Comparison of ENCODE assay signal across 9 mouse cellular contexts in genomic region chr9:110071843-110072242, GRCm38 (mm10). TPM values are rescaled to one million over a fixed set of nuclear protein-coding genes. Genes with fewer than 3 reads are reported as not detected.
A peak's percentile ranks its signal among the peaks of the same experiment; 100 is the strongest.
DNase-seq lines count a peak whose midpoint lies in the region; ATAC-seq and TF ChIP-seq lines count a peak whose summit lies in the region.
"Had no signal": no experiment of that assay in that cellular context is flagged by ENCODE, and none has a peak within 500 bp of the region (broad histone marks: within the 10 kb centered on the region; RNA-seq: fewer than 3 reads in every experiment).

No protein-coding gene starts in this region.

- peaks cover 0 to 3% of the 10 kb centered on the region in 2 experiments; a peak in 1 of 4 replicates for H3K4me1 ChIP-seq in ES-E14 (ENCODE audit: control insufficient read depth in 2 of 2, insufficient read depth in 2 of 2, low read length in 2 of 2, poor library complexity in 1 of 2)
- H3K4me1 ChIP-seq: limb, embryonic 12.5 days had no signal

- in situ Hi-C loops in ES-E14 (cut with MboI; ENCODE audit: low sequenced_read_pairs in 2 of 2, unreplicated experiment in 2 of 2), result loop anchor here in 1 of 2 experiments (10.0 kb wide), 1 partner anchor 177 kb away; no protein-coding TSS in a partner anchor

- no peak overlapping the region for H3K9ac ChIP-seq in ES-E14 (ENCODE audit: insufficient read depth, low read depth, low read length, poor library complexity, severe bottlenecking)
- H3K9ac ChIP-seq: limb, embryonic 12.5 days had no signal

- no peaks in the 10 kb centered on the region for H3K9me3 ChIP-seq in ES-E14 (ENCODE audit: control insufficient read depth, insufficient read depth, low read depth, low read length)
- H3K9me3 ChIP-seq: limb, embryonic 12.5 days had no signal

- intact Hi-C loops in heart, postnatal 14 days (cut with DNase I), result loop anchor here (2.0 kb wide), 1 partner anchor 87 kb away; no protein-coding TSS in a partner anchor

- peak; percentile 60 for DNase-seq in ES-E14 (ENCODE audit: low read depth, low spot score)
- DNase-seq in adrenal gland, postnatal 25 days, result peak; percentile 83
- peak; percentile 71 for DNase-seq in embryo, embryonic 9.5 days (ENCODE audit: extremely low spot score)
- DNase-seq in heart, postnatal 14 days, result peak; percentile 77 to 80
- peak; percentile 77 to 96 for DNase-seq in layer of hippocampus, adult 18-20 months (ENCODE audit: low spot score in 2 of 2)
- peak; percentile 87 for DNase-seq in lung, postnatal 10 days
- DNase-seq in retina, postnatal 1 day, result peak; percentile 83

- no peak overlapping the region for H3K27ac ChIP-seq in ES-E14 (ENCODE audit: insufficient read depth, low read depth, low read length, poor library complexity, severe bottlenecking)
- H3K27ac ChIP-seq: limb, embryonic 12.5 days had no signal

- peaks cover 39% of the 10 kb centered on the region for H3K36me3 ChIP-seq in ES-E14 (ENCODE audit: control insufficient read depth, insufficient read depth, low read length, poor library complexity, severe bottlenecking)

- ATAC-seq in erythroblast, adult 5-6 weeks (replicated peaks; ENCODE audit: low FRiP score, poor library complexity, severe bottlenecking), result no peak

- no peak overlapping the region for H3K4me3 ChIP-seq in ES-E14 (ENCODE audit: insufficient read depth in 1 of 2, low read depth in 1 of 2, low read length in 2 of 2, poor library complexity in 1 of 2, severe bottlenecking in 1 of 2)
- H3K4me3 ChIP-seq: limb, embryonic 12.5 days had no signal

TF ChIP-seq in ES-E14, 5 proteins besides CTCF, POLR2A, EP300 and RAD21:
- no peak for TF ChIP-seq ZC3H11A (IDR thresholded peaks at IDR 0.05; ENCODE audit: borderline replicate concordance, low read depth, low read length)
- no peak for TF ChIP-seq HCFC1 (IDR thresholded peaks at IDR 0.05; ENCODE audit: borderline replicate concordance, insufficient read depth, low read length)
- no peak for TF ChIP-seq MAFK (IDR thresholded peaks at IDR 0.05; ENCODE audit: insufficient read depth, low read depth, low read length)
- no peak for TF ChIP-seq CHD2 (IDR thresholded peaks at IDR 0.05; ENCODE audit: low read depth, low read length)
- TF ChIP-seq ZNF384 (IDR thresholded peaks at IDR 0.05; ENCODE audit: low read depth, low read length), result no peak

RNA-seq across cellular contexts. Expression of gene Smarcc1, which starts 45.7 kb away (rescaled TPM):
- 56.9 and 64.3 TPM in 2 replicates for total RNA-seq in ES-E14 (2012; rRNA removed)
- 62.0 and 67.1 TPM in 2 replicates for total RNA-seq in adrenal gland, postnatal 25 days (2021)
- total RNA-seq in heart, postnatal 14 days (2021), result 10 to 100 TPM; 27.7 to 30.6 TPM
- total RNA-seq in layer of hippocampus, adult 18-20 months (2021), result 10 to 100 TPM; 53.7 to 58.6 TPM
- 24.9 and 33.6 TPM in 2 replicates for total RNA-seq in erythroblast, adult 5-6 weeks (2015; ENCODE audit: low replicate concordance)
- total RNA-seq in erythroblast, adult 5-6 weeks (2017; ENCODE audit: low replicate concordance), result 17.6 and 24.5 TPM in 2 replicates

RNA-seq across cellular contexts. Expression of gene Dhx30, which starts 45.8 kb away (rescaled TPM):
- 191 and 204 TPM in 2 replicates for total RNA-seq in ES-E14 (2012; rRNA removed)
- total RNA-seq in adrenal gland, postnatal 25 days (2021), result 96.3 and 116 TPM in 2 replicates
- 10 to 100 TPM; 56.8 to 71.3 TPM for total RNA-seq in heart, postnatal 14 days (2021)
- 100 to 1,000 TPM; 159 to 161 TPM for total RNA-seq in layer of hippocampus, adult 18-20 months (2021)
- 13.3 and 19.2 TPM in 2 replicates for total RNA-seq in erythroblast, adult 5-6 weeks (2015; ENCODE audit: low replicate concordance)
- 7.8 and 10.7 TPM in 2 replicates for total RNA-seq in erythroblast, adult 5-6 weeks (2017; ENCODE audit: low replicate concordance)
